Mouse (Mus musculus) heart, embryonic 12.5 days (tissue): Measurements from ENCODE around the gene Pcnp. TPM values are rescaled to one million over a fixed set of nuclear protein-coding genes. Genes with fewer than 3 reads are reported as not detected.
A peak's percentile ranks its signal among the peaks of the same experiment; 100 is the strongest.
"Not testable (repeated sequence)": the region's sequence is repeated elsewhere in the genome, so short reads cannot be mapped to it uniquely, and the experiment has no call there.

Experiments
- ATAC-seq: fragments of 200-750 bp; cut with Nextera tagmentation; 2 replicates; pipeline ENCODE4 v1.8.0; 2017; ENCODE audit warnings: moderate TSS enrichment, moderate library complexity; ENCODE audit not compliant: insufficient number of reproducible peaks, low FRiP score
- H3K27ac ChIP-seq: fragments of 300-500 bp; sonication (generic); 2 replicates; pipeline ENCODE4 v1.5.1; 2016; ENCODE audit warnings: mild to moderate bottlenecking, moderate library complexity; ENCODE audit not compliant: poor library complexity, severe bottlenecking
- H3K27me3 ChIP-seq: fragments of 300-500 bp; sonication (generic); replicated peaks from 2 replicates; pipeline ENCODE4 v1.6.1; 2016; ENCODE audit warnings: mild to moderate bottlenecking, moderate library complexity
- H3K36me3 ChIP-seq: fragments of 300-500 bp; sonication (generic); 2 replicates; pipeline ENCODE4 v1.6.1; 2016; ENCODE audit warnings: mild to moderate bottlenecking, moderate library complexity
- H3K4me1 ChIP-seq: fragments of 300-500 bp; sonication (generic); replicated peaks from 2 replicates; pipeline ENCODE4 v1.6.1; 2016; ENCODE audit warnings: mild to moderate bottlenecking
- H3K4me2 ChIP-seq: fragments of 300-500 bp; sonication (generic); 2 replicates; pipeline ENCODE4 v1.6.1; 2016; ENCODE audit warnings: mild to moderate bottlenecking, moderate library complexity
- H3K4me3 ChIP-seq: fragments of 300-500 bp; sonication (generic); 2 replicates; pipeline ENCODE4 v1.5.1; 2016; ENCODE audit warnings: mild to moderate bottlenecking
- H3K9ac ChIP-seq: fragments of 300-500 bp; sonication (generic); 2 replicates; pipeline ENCODE4 v1.6.1; 2016; ENCODE audit warnings: mild to moderate bottlenecking, moderate library complexity
- H3K9me3 ChIP-seq: fragments of 300-500 bp; sonication (generic); replicated peaks from 2 replicates; pipeline ENCODE4 v1.6.1; 2016; ENCODE audit warnings: mild to moderate bottlenecking, moderate library complexity
- WGBS: fragments of 180-500 bp; shearing (Covaris S2); methylation state at CpG from one replicate; pipeline ENCODE4 v1.1.7; 2016; 5-methylcytosine and 5-hydroxymethylcytosine counted together
- polyA plus RNA-seq: library from polyadenylated mRNA; unstranded; fragments of >200 nt; fragmentation: Nextera tagmentation; extraction: Ambion mirVana; gene quantifications from 2 replicates; pipeline ENCODE4 v1.2.1, GENCODE M21; 2016

Pcnp gene
- polyA plus RNA-seq, 1 experiment from 2014 or later = 180 TPM

- no peaks in the 10 kb centered on the region for H3K36me3 ChIP-seq
- H3K27me3 ChIP-seq = peaks cover 5% of the 10 kb centered on the region; the same call in 1 of the 2 replicates
- peak overlapping the region; percentile 59 for H3K4me3 ChIP-seq
- peak overlapping the region; percentile 66 for H3K9ac ChIP-seq
- H3K27ac ChIP-seq = no peak overlapping the region
- ATAC-seq = peak; percentile 64
- 10% methylated on average over 20 of the region's 20 CpGs for WGBS
- no peaks in the 10 kb centered on the region for H3K4me1 ChIP-seq
- peak overlapping the region; percentile 77 for H3K4me2 ChIP-seq
- H3K9me3 ChIP-seq = no peaks in the 10 kb centered on the region
Observed at GRCm38 (mm10) chr16:56064334-56064990, 34.9 kb upstream of the Pcnp start.

- Histone ChIP-seq H3K4me3 (no peak overlapping the region), H3K9me3 (no peaks in the 10 kb centered on the region), H3K27ac (no peak overlapping the region), H3K27me3 (peaks cover 5% of the 10 kb centered on the region; the same call in 1 of the 2 replicates), H3K9ac (no peak overlapping the region), H3K4me1 (no peaks in the 10 kb centered on the region), H3K36me3 (no peaks in the 10 kb centered on the region), H3K4me2 (no peak overlapping the region)
- 76% methylated on average over 11 of the region's 11 CpGs for WGBS
- no peak for ATAC-seq
Observed at GRCm38 (mm10) chr16:56062981-56063380, 33.4 kb upstream of the Pcnp start.

GRCm38 (mm10) chr16:56061995-56062594 lies 32.6 kb upstream of the Pcnp start:
- no peak overlapping the region for H3K9ac ChIP-seq
- H3K4me3 ChIP-seq = no peak overlapping the region
- H3K4me1 ChIP-seq = no peaks in the 10 kb centered on the region
- no peak overlapping the region for H3K27ac ChIP-seq
- 70% methylated on average over 7 of the region's 7 CpGs for WGBS
- no peaks in the 10 kb centered on the region for H3K36me3 ChIP-seq
- ATAC-seq = no peak
- H3K9me3 ChIP-seq = no peaks in the 10 kb centered on the region
- H3K4me2 ChIP-seq = no peak overlapping the region
- H3K27me3 ChIP-seq = peaks cover 5% of the 10 kb centered on the region; the same call in 1 of the 2 replicates

- 74% methylated on average over 10 of the region's 10 CpGs for WGBS
- Histone ChIP-seq H3K4me2 (no peak overlapping the region), H3K9me3 (no peaks in the 10 kb centered on the region), H3K4me1 (no peaks in the 10 kb centered on the region), H3K27me3 (no peaks in the 10 kb centered on the region), H3K9ac (no peak overlapping the region), H3K4me3 (no peak overlapping the region), H3K36me3 (no peaks in the 10 kb centered on the region), H3K27ac (no peak overlapping the region)
- no peak for ATAC-seq
Observed at GRCm38 (mm10) chr16:56058151-56058550, 28.6 kb upstream of the Pcnp start.

- no peak overlapping the region for H3K4me3 ChIP-seq
- no peaks in the 10 kb centered on the region for H3K9me3 ChIP-seq
- H3K36me3 ChIP-seq = no peaks in the 10 kb centered on the region
- no peak for ATAC-seq
- H3K4me2 ChIP-seq = no peak overlapping the region
- no peak overlapping the region for H3K9ac ChIP-seq
- H3K27me3 ChIP-seq = no peaks in the 10 kb centered on the region
- 70% methylated on average over 7 of the region's 7 CpGs for WGBS
- no peak overlapping the region for H3K27ac ChIP-seq
- no peaks in the 10 kb centered on the region for H3K4me1 ChIP-seq
Observed at GRCm38 (mm10) chr16:56056944-56057590, 27.5 kb upstream of the Pcnp start.

GRCm38 (mm10) chr16:56055911-56056310 lies 26.4 kb upstream of the Pcnp start:
- H3K9ac ChIP-seq = no peak overlapping the region
- H3K9me3 ChIP-seq = no peaks in the 10 kb centered on the region
- 80% methylated on average over 3 of the region's 3 CpGs for WGBS
- H3K4me3 ChIP-seq = no peak overlapping the region
- no peaks in the 10 kb centered on the region for H3K4me1 ChIP-seq
- no peak overlapping the region for H3K27ac ChIP-seq
- no peaks in the 10 kb centered on the region for H3K36me3 ChIP-seq
- no peaks in the 10 kb centered on the region for H3K27me3 ChIP-seq
- no peak for ATAC-seq
- no peak overlapping the region for H3K4me2 ChIP-seq

- H3K9me3 ChIP-seq, H3K4me2 ChIP-seq, ATAC-seq, H3K27ac ChIP-seq, H3K4me3 ChIP-seq, H3K36me3 ChIP-seq, H3K9ac ChIP-seq, H3K4me1 ChIP-seq, H3K27me3 ChIP-seq: not testable (repeated sequence)
- no CpG with 5 or more reads among the region's 4 CpGs for WGBS
Observed at GRCm38 (mm10) chr16:56048038-56048437, 18.5 kb upstream of the Pcnp start, which contains the start of gene Senp7. Gene Senp7, plus strand, starts transcription at chr16:56048338.

GRCm38 (mm10) chr16:56038090-56038489 lies 8.6 kb upstream of the Pcnp start:
- Histone ChIP-seq H3K9me3 (no peaks in the 10 kb centered on the region), H3K4me1 (peaks cover 7% of the 10 kb centered on the region), H3K27ac (peak overlapping the region; percentile 78), H3K4me2 (peak overlapping the region; percentile 78), H3K4me3 (peak overlapping the region; percentile 99), H3K9ac (peak overlapping the region; percentile 96), H3K27me3 (no peaks in the 10 kb centered on the region), H3K36me3 (peaks cover 13% of the 10 kb centered on the region)
- WGBS = 30% methylated on average over 8 of the region's 8 CpGs
- ATAC-seq = no peak; the same call in 1 of the 2 replicates

- peak within 1 kb of the TSS; percentile 99 for H3K4me3 ChIP-seq
- H3K27me3 ChIP-seq = no peaks in the 10 kb centered on the region
- H3K4me2 ChIP-seq = peak within 1 kb of the TSS; percentile 78
- peaks cover 7% of the 10 kb centered on the region for H3K4me1 ChIP-seq
- WGBS = under 1% methylated on average over 63 of the region's 63 CpGs
- H3K9ac ChIP-seq = peak within 1 kb of the TSS; percentile 96
- peak within 1 kb of the TSS; percentile 78 for H3K27ac ChIP-seq
- peak; percentile 99 for ATAC-seq
- no peaks in the 10 kb centered on the region for H3K9me3 ChIP-seq
- peaks cover 20% of the 10 kb centered on the region for H3K36me3 ChIP-seq
Observed at GRCm38 (mm10) chr16:56037138-56038010, 7.8 kb upstream of the Pcnp start, which contains the start of gene Trmt10c. Gene Trmt10c, minus strand, starts transcription at chr16:56037819.

- 51% methylated on average over 6 of the region's 6 CpGs for WGBS
Observed at GRCm38 (mm10) chr16:56036501-56036900, 7.0 kb upstream of the Pcnp start.

More at GRCm38 (mm10) chr16:56036501-56036900, 7.0 kb upstream of the Pcnp start:
- H3K9ac ChIP-seq = peak overlapping the region; percentile 72
- no peak for ATAC-seq
- H3K4me1 ChIP-seq = peaks cover 7% of the 10 kb centered on the region
- H3K27me3 ChIP-seq = no peaks in the 10 kb centered on the region
- no peak overlapping the region for H3K27ac ChIP-seq
- peak overlapping the region; percentile 78 for H3K4me2 ChIP-seq
- H3K4me3 ChIP-seq = peak overlapping the region; percentile 99
- H3K9me3 ChIP-seq = no peaks in the 10 kb centered on the region
- peaks cover 27% of the 10 kb centered on the region for H3K36me3 ChIP-seq
